Mouse (Mus musculus): ENCODE measurements at regions not wholly inside any gene's neighbourhood (a gene's known extent, or its start where the extent isn't known, plus 50 kb on each side); places are given as distances from the start of the nearest gene placed in this dataset.

DNA sequence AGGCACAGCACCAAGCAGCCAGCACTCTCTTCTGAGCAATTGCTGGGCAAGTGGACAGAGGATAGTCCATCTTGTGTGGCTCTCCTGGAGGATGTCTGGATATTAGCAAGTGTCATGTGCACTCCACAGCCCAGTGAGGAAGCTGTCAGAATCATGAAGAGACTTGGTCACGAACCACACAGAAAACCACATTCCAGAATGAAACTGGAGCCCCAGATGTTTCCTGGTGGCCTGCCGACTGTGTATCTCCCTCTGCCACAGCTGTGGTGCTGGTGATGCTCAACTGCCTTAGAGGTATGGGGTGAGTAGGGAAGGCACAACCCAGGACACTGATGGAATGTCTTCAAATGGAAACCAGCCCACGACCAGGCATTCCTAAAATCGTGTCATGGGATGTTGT lies 57.0 kb upstream of the Irs2 start:
- no peak for TF ChIP-seq CTCF (IDR thresholded peaks at IDR 0.05; ENCODE audit: control insufficient read depth, insufficient read depth, low read length)
- TF ChIP-seq POLR2A (IDR thresholded peaks at IDR 0.05; ENCODE audit: borderline replicate concordance, control insufficient read depth, low read depth, low read length) = no peak
